Mouse (Mus musculus): ENCODE measurements around the gene Fam184a. TPM values are rescaled to one million over a fixed set of nuclear protein-coding genes. Genes with fewer than 3 reads are reported as not detected.

Gene Fam184a
- polyA plus RNA-seq, 1 experiment from 2014 or later, result 6.5 TPM

DNA sequence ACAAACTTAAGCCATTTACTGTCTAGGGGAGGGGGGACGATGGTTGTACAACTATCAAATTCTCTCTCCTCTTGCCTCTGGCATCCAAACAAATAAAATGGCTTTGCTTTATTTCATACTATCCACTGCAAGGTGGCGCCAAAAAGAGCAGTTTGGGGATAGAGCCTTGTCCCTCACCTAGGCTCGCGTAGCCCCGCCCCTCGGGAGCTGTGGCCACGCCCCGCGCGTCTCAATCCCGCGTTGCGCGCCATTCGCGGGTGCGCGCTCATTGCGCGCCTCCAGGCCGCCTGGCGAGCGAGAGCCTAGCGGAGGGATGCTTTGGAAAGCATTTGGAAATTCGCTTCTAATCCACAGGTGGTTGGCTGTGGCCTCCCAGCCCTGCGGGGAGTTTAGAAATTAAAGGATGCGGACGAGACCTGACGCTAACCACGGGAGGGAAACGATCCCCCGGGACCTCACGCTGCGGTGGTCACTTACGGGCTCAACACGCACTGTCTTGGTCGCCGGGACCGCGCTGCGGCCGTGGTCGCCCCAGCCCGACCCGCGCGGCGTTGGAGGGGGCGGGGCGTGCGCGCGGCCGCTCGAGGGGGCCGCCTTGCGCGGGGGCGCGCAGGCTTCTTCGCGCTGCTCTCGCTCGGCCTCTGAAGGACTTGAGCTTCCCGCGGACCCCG, 121.5 kb downstream of the Fam184a start:
- peak; percentile 76 for ATAC-seq
- H3K4me1 ChIP-seq (replicated peaks; ENCODE audit: control insufficient read depth, insufficient read depth, low read length), result no peaks in the 10 kb centered on the region
- WGBS, result under 1% methylated on average over 59 of the region's 67 CpGs
- H3K9ac ChIP-seq (replicated peaks; ENCODE audit: low read depth, low read length), result peak overlapping the region; percentile 63
- H3K9me3 ChIP-seq (ENCODE audit: control insufficient read depth, low read length), result no peaks in the 10 kb centered on the region
- H3K4me2 ChIP-seq (ENCODE audit: low read length), result peak overlapping the region; percentile 55
- peak overlapping the region; percentile 82 for H3K4me3 ChIP-seq (replicated peaks; ENCODE audit: low read length)
- no peaks in the 10 kb centered on the region for H3K27me3 ChIP-seq (replicated peaks; ENCODE audit: control insufficient read depth, insufficient read depth, low read length)
- no peaks in the 10 kb centered on the region for H3K36me3 ChIP-seq (ENCODE audit: control insufficient read depth, insufficient read depth)
- H3K27ac ChIP-seq (ENCODE audit: low read length), result peak overlapping the region; percentile 87

DNA sequence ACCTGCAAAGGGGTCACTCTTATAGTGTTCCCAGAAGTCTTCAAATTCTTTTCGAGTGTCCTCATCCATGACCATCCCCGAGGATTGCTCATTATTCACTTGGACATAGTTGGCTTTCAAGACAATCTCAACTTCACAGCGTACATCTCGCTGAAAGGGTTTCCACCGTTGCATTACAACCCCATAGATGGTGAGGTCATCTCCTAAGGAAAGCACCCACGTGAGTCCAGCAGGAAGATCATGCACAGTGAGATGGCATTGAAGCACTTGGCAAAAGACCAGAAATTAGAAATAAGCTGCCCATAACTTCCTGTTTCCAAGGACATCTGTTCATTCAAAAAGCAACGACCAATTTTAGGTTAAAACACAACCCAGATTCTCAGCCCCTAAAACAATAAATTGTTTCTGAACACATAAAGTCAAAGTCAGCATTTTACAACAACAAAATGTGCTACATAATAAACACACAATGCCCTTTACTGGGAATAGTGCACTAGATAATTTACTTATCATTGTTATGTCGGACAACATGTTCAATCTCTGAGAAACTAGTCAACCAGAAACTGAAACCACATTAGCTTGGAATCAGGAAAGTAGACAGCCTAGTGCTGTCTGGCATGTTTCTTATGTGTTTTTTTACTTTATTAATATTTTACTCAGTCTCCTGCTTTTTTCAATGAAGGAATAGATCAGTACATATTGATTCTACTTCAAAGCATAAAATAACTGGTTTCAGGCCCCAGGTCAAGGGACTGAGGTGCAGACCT, 134.9 kb downstream of the Fam184a start:
- Histone ChIP-seq H3K36me3 (ENCODE audit: control insufficient read depth, insufficient read depth) (peaks cover 8% of the 10 kb centered on the region; the same call in 1 of the 2 replicates), H3K4me2 (ENCODE audit: low read length) (no peak overlapping the region), H3K27me3 (replicated peaks; ENCODE audit: control insufficient read depth, insufficient read depth, low read length) (no peaks in the 10 kb centered on the region), H3K9me3 (ENCODE audit: control insufficient read depth, low read length) (no peaks in the 10 kb centered on the region), H3K4me1 (replicated peaks; ENCODE audit: control insufficient read depth, insufficient read depth, low read length) (peaks cover 5% of the 10 kb centered on the region; the same call in 1 of the 2 replicates), H3K27ac (ENCODE audit: low read length) (no peak overlapping the region), H3K9ac (replicated peaks; ENCODE audit: low read depth, low read length) (no peak overlapping the region), H3K4me3 (replicated peaks; ENCODE audit: low read length) (no peak overlapping the region)
- ATAC-seq, result no peak
- WGBS, result 83% methylated on average over 8 of the region's 8 CpGs

DNA sequence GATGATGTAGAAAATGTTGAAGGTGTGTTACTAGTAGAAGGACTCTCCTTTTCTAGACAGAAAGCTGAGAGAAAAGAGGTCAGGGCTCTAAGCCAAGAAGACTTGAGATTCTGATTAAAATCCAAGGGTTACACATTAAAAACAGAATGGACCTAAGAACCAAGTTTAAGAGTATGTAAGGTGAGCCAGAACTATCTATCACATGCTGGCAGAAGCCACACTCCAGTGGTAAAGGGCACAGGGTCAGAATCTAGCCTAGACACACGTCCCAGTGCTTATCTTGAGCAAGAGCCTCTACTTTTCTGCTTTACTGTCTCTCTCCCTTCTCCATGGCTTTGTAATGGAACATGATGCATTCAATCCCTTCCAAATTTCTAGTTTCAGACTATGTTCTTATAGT, 137.0 kb downstream of the Fam184a start:
- H3K4me2 ChIP-seq (ENCODE audit: low read length), result no peak overlapping the region
- H3K9ac ChIP-seq (replicated peaks; ENCODE audit: low read depth, low read length), result no peak overlapping the region
- ATAC-seq, result no peak
- no peak overlapping the region for H3K4me3 ChIP-seq (replicated peaks; ENCODE audit: low read length)
- peaks cover 14% of the 10 kb centered on the region for H3K36me3 ChIP-seq (ENCODE audit: control insufficient read depth, insufficient read depth)
- no peak overlapping the region for H3K27ac ChIP-seq (ENCODE audit: low read length)
- no peaks in the 10 kb centered on the region for H3K27me3 ChIP-seq (replicated peaks; ENCODE audit: control insufficient read depth, insufficient read depth, low read length)
- WGBS, result 96% methylated on average over 1 of the region's 1 CpGs
- peaks cover 5% of the 10 kb centered on the region; the same call in 1 of the 2 replicates for H3K4me1 ChIP-seq (replicated peaks; ENCODE audit: control insufficient read depth, insufficient read depth, low read length)
- H3K9me3 ChIP-seq (ENCODE audit: control insufficient read depth, low read length), result no peaks in the 10 kb centered on the region

DNA sequence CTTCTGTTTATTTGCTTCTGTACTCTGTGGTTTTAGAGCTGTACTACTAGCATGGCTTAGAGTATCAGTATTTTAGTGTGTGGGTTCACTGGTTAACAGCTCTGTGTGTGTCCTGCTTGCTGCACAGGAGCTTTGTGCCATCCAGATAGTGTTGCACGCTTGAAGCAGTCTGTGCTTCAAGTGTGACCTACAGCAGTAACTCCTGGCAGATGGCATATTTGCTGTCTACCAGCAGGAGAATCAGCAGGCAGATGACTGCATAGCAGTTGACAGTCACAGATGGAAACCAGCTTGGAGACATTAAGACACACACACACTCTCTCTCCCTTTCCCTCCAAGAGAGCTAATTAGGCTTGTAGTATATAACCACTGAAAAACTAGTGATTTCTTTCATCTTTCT, 138.8 kb downstream of the Fam184a start:
- no peak overlapping the region for H3K9ac ChIP-seq (replicated peaks; ENCODE audit: low read depth, low read length)
- WGBS, result 43% methylated on average over 1 of the region's 1 CpGs
- peak; percentile 94 for ATAC-seq
- peaks cover 5% of the 10 kb centered on the region; the same call in 1 of the 2 replicates for H3K4me1 ChIP-seq (replicated peaks; ENCODE audit: control insufficient read depth, insufficient read depth, low read length)
- no peaks in the 10 kb centered on the region for H3K27me3 ChIP-seq (replicated peaks; ENCODE audit: control insufficient read depth, insufficient read depth, low read length)
- H3K4me2 ChIP-seq (ENCODE audit: low read length), result no peak overlapping the region
- no peaks in the 10 kb centered on the region for H3K9me3 ChIP-seq (ENCODE audit: control insufficient read depth, low read length)
- H3K4me3 ChIP-seq (replicated peaks; ENCODE audit: low read length), result no peak overlapping the region
- H3K27ac ChIP-seq (ENCODE audit: low read length), result 0 out of 2 replicates have a peak overlapping the region, but pooled peaks have one; percentile 45
- peaks cover 16% of the 10 kb centered on the region for H3K36me3 ChIP-seq (ENCODE audit: control insufficient read depth, insufficient read depth)

DNA sequence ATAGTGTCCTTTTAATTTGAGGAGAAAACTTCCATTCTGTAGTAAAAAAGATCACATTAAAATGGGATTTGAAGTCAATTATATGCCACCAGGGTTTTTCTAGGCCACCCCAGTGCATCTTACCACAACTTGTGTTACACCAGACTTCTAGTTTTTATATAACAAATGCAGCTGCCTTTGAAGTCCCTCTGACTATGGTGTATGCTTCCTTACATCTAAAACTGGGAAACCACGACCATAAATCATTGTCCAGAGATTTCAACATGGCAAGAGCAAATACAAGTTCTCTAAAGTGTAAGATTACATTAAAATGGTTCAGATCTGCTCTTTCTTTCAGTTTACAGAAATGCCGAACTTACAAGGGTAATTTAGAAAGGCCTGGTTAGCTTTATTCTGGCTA, 142.6 kb downstream of the Fam184a start:
- no peaks in the 10 kb centered on the region for H3K27me3 ChIP-seq (replicated peaks; ENCODE audit: control insufficient read depth, insufficient read depth, low read length)
- H3K9me3 ChIP-seq (ENCODE audit: control insufficient read depth, low read length), result no peaks in the 10 kb centered on the region
- 83% methylated on average over 2 of the region's 2 CpGs for WGBS
- no peak for ATAC-seq
- no peak overlapping the region for H3K27ac ChIP-seq (ENCODE audit: low read length)
- no peak overlapping the region for H3K4me2 ChIP-seq (ENCODE audit: low read length)
- no peak overlapping the region for H3K4me3 ChIP-seq (replicated peaks; ENCODE audit: low read length)
- peaks cover 5% of the 10 kb centered on the region; the same call in 1 of the 2 replicates for H3K4me1 ChIP-seq (replicated peaks; ENCODE audit: control insufficient read depth, insufficient read depth, low read length)
- no peak overlapping the region for H3K9ac ChIP-seq (replicated peaks; ENCODE audit: low read depth, low read length)
- peaks cover 13% of the 10 kb centered on the region for H3K36me3 ChIP-seq (ENCODE audit: control insufficient read depth, insufficient read depth)

DNA sequence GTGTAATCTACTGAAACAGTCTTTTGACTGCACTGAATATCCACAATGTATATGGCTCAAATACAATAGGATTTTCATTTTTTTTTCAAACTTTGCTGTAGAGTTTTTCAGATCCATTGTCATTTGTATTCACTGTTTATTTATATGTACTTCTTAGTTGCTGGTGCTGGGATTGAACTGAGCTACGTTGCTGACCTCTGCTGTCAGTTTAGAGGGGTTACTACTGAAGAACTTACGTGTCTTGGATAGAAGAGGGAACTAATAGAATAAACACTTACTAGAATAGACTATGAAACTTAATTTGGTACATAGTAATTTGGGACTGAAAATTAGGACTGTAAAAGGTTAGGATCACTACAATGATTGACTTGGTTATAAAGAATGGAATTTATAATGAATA, 145.6 kb downstream of the Fam184a start:
- 71% methylated on average over 2 of the region's 2 CpGs for WGBS
- Histone ChIP-seq H3K4me2 (ENCODE audit: low read length) (no peak overlapping the region), H3K36me3 (ENCODE audit: control insufficient read depth, insufficient read depth) (peaks cover 16% of the 10 kb centered on the region)

DNA sequence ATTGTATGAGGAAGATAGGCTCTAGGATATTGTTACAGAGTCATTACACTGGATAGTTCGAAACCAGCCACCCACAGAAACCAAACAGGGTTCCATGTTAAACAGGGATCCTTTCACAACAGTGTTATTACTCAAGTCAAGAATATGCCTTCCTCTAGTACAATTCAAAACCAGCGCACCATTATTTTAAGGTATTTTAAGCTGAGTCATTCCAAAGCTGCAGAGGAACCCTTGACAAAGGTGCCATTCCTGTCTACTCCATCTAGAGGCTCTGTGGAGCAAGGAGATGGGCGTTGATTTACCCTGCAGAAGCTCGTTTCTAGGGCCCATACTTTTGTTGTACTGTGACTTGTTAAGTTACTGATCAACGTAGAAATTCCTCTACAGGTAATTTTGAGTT, 152.1 kb downstream of the Fam184a start:
- H3K4me2 ChIP-seq (ENCODE audit: low read length), result peak overlapping the region; percentile 42
- no peak overlapping the region for H3K27ac ChIP-seq (ENCODE audit: low read length)
- H3K9ac ChIP-seq (replicated peaks; ENCODE audit: low read depth, low read length), result no peak overlapping the region
- no peaks in the 10 kb centered on the region for H3K9me3 ChIP-seq (ENCODE audit: control insufficient read depth, low read length)
- no peak for ATAC-seq
- peak overlapping the region; percentile 14; the same call in 1 of the 2 replicates for H3K4me3 ChIP-seq (replicated peaks; ENCODE audit: low read length)
- H3K27me3 ChIP-seq (replicated peaks; ENCODE audit: control insufficient read depth, insufficient read depth, low read length), result no peaks in the 10 kb centered on the region
- peaks cover 24% of the 10 kb centered on the region for H3K4me1 ChIP-seq (replicated peaks; ENCODE audit: control insufficient read depth, insufficient read depth, low read length)
- WGBS, result 49% methylated on average over 5 of the region's 5 CpGs
- peaks cover 4% of the 10 kb centered on the region; the same call in 1 of the 2 replicates for H3K36me3 ChIP-seq (ENCODE audit: control insufficient read depth, insufficient read depth)

More for the DNA sequence above, 145.6 kb downstream of the Fam184a start:
- H3K9ac ChIP-seq (replicated peaks; ENCODE audit: low read depth, low read length), result no peak overlapping the region
- H3K27ac ChIP-seq (ENCODE audit: low read length), result no peak overlapping the region
- peaks cover 6% of the 10 kb centered on the region for H3K4me1 ChIP-seq (replicated peaks; ENCODE audit: control insufficient read depth, insufficient read depth, low read length)
- no peak overlapping the region for H3K4me3 ChIP-seq (replicated peaks; ENCODE audit: low read length)
- H3K27me3 ChIP-seq (replicated peaks; ENCODE audit: control insufficient read depth, insufficient read depth, low read length), result no peaks in the 10 kb centered on the region
- ATAC-seq, result no peak
- H3K9me3 ChIP-seq (ENCODE audit: control insufficient read depth, low read length), result no peaks in the 10 kb centered on the region

DNA sequence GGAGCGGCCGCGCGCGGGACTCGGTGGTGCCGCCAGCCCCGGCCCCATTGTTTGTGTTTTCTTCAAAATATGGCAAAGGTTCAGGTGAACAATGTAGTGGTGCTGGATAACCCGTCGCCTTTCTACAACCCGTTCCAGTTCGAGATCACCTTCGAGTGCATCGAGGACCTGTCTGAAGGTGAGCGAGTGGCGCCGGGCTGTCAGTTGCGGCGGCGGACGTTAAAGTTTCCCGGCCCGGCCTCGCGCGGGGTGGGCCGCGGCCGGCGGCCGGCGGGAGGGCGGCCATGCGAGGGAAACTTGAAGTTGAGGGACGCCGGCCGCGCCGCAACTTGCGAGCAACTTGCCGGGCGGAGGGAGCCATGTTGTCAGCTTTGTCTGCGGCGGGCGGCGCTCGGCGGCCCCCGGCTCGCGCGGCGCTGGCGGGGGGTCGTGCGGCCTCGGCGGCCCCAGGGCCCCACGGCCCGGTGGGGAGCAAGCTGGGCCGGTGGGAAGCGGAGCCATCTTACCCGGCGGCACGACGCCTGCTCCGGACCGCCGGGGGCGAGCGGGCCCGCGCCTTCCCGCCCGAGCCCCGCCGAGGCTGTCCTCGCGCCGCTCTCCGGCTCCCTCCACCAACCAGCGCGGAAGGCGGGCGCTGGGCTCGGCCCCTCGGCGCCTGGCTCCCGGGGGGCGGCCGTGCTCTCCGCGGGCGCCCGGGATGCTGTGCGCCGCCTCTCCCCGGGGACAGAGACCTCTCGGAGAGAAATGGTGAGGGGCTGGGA, 153.6 kb downstream of the Fam184a start:
- no peaks in the 10 kb centered on the region for H3K9me3 ChIP-seq (ENCODE audit: control insufficient read depth, low read length)
- WGBS, result under 1% methylated on average over 94 of the region's 99 CpGs
- H3K4me3 ChIP-seq (replicated peaks; ENCODE audit: low read length), result peak overlapping the region; percentile 84
- peak overlapping the region; percentile 99 for H3K27ac ChIP-seq (ENCODE audit: low read length)
- H3K4me2 ChIP-seq (ENCODE audit: low read length), result peak overlapping the region; percentile 68
- 0 out of 2 replicates have a peak, but pooled peaks cover 2% of the 10 kb centered on the region for H3K36me3 ChIP-seq (ENCODE audit: control insufficient read depth, insufficient read depth)
- H3K9ac ChIP-seq (replicated peaks; ENCODE audit: low read depth, low read length), result peak overlapping the region; percentile 86
- ATAC-seq, result peak; percentile 13
- H3K27me3 ChIP-seq (replicated peaks; ENCODE audit: control insufficient read depth, insufficient read depth, low read length), result no peaks in the 10 kb centered on the region
- peaks cover 24% of the 10 kb centered on the region for H3K4me1 ChIP-seq (replicated peaks; ENCODE audit: control insufficient read depth, insufficient read depth, low read length)

DNA sequence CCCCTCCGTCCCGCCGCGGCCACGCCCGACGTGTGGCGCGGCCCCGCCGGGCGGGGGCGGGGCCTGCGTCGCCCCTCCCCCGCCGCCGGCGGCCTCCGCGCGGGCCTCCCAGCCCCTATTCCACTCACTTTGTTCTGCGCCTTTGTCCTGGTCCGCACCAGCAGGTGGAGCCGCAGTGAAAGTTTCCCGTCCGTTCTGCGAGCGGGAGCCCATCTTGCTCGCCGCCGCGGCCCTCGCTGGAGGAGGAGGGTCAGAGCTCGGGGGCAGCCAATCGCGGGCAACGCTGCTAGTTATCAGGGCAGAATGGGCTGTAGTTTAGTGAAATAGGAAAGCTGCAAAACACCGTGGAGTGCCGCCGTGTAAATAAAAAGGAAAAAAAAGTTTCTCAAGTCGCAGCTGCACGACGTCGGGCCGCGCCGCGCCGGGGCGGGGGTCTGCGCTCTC, 154.2 kb downstream of the Fam184a start, which contains the start of gene Asf1a:
Gene Asf1a, plus strand, starts transcription at position 81 of the 444 bp plus-strand sequence.
- Histone ChIP-seq H3K9me3 (ENCODE audit: control insufficient read depth, low read length) (no peaks in the 10 kb centered on the region), H3K4me1 (replicated peaks; ENCODE audit: control insufficient read depth, insufficient read depth, low read length) (peaks cover 24% of the 10 kb centered on the region), H3K36me3 (ENCODE audit: control insufficient read depth, insufficient read depth) (0 out of 2 replicates have a peak, but pooled peaks cover 2% of the 10 kb centered on the region), H3K27me3 (replicated peaks; ENCODE audit: control insufficient read depth, insufficient read depth, low read length) (no peaks in the 10 kb centered on the region), H3K9ac (replicated peaks; ENCODE audit: low read depth, low read length) (peak within 1 kb of the TSS; percentile 86), H3K4me2 (ENCODE audit: low read length) (peak within 1 kb of the TSS; percentile 79), H3K4me3 (replicated peaks; ENCODE audit: low read length) (peak within 1 kb of the TSS; percentile 84), H3K27ac (ENCODE audit: low read length) (peak within 1 kb of the TSS; percentile 99)
- ATAC-seq, result peak; percentile 98
- WGBS, result 0% methylated on average over 42 of the region's 52 CpGs

Measured in forebrain, embryonic 16.5 days (tissue).